Mouse (Mus musculus): ENCODE data around the gene Agbl3.
A peak's percentile ranks its signal among the peaks of the same experiment; 100 is the strongest.

Agbl3 gene

GRCm38 (mm10) chr6:34780231-34780942, at the start of gene Agbl3:
Agbl3 (plus strand) TSS chr6:34780432.
- DNase-seq, result peak; percentile 91 to 94

DNA sequence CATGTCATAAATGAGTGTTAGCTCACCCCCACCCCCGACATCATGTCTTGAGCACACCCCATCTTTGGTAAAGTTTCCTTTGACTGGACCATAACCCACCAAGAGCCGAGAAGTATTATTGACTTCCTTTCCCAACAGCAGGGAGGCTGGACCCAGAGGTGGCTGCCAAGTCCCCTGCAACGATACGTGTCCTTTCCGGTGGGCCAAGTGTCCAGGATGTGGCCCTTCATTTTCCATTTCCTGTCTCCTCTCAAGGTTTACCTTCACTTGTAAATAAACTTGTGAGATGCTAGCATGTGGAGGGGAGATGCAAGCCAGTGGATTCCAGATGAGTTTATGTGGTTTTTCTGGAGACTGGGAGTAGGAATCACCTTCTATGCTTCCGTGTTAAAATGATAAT, 49.2 kb upstream of the Agbl3 start:
- no peak for DNase-seq

GRCm38 (mm10) chr6:34731529-34731928, 48.7 kb upstream of the Agbl3 start:
- DNase-seq, result no peak

GRCm38 (mm10) chr6:34734940-34735695, 45.1 kb upstream of the Agbl3 start:
- no peak for DNase-seq

DNA sequence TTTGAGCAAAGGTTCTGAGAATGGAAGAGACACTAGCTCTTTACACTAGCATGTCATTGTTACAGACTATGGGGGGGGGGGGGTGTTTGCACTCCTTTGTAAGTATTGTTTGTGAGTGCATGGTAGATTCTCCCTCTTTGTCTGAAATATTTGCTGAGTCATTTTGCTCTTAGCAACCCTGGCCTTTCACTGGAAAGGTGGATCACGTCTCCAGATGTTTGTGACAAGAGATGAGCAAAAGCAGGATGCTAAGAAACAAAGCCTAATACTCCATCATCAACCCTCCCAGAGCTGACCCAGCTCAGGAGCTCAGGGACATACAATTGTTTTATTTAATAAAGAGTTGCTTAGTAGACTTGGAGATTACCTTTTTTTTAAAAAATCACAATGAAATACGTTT, 43.3 kb upstream of the Agbl3 start:
- no peak for DNase-seq

- no peak for DNase-seq
Measured at GRCm38 (mm10) chr6:34743946-34744345, 36.3 kb upstream of the Agbl3 start.

DNA sequence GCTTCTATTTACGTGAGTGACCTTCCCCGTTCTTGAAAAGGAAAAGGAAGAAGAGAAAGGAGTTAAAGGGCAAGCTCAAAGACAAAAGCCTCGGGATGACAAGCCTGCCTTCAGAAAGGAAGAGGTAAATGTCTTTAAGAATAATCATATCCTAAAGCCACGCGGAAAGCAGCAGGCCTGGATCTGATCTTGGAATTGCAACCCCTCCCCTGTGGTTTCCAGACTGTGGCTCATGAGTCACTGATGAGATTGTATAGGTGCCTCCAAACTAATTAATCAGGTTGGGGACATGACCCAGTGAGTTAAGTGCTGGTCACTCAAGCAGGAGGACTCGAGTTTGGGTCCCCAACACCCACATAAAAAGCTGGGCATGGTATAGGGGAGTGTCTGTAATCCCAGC, 32.4 kb upstream of the Agbl3 start:
- DNase-seq, result no peak

DNA sequence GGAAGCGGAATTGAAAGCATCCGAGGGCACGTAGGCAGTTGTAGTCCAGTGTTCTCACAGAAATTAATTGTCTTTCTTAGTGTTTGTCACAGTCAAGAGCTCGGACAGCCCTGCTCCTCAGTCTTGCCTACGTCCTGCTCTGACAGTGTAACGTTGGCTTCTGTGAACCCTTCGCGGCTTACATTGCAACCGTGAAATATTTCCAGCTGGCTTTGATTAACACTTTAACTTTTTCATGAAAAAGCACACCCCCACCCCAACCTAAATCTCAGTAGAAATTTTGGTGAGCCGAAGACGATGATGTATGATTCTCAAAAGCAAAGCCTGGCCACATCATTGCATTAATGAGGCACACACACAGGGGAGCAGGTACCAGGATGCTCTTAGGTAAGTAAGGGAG, 31.7 kb upstream of the Agbl3 start:
- DNase-seq, result no peak

DNA sequence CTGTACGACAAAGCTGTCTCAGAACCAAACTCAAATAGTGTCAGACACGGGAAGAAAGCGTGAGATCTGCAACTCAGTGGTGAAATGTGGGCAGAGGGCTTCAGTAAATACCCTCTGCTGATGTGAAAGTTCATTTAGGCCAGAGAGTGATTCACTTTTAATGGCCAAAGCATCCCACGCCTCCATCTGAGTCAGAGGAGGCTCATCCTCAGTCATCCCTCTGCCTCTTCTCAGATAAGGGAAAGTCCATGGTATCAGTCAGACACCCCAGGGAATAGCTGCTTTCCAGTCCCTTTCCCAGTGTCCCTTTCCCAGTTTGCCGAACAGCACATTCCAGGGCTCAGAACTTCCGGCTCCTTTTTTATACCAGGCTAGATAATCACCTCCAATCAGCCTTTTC, 30.7 kb upstream of the Agbl3 start:
- no peak for DNase-seq

DNA sequence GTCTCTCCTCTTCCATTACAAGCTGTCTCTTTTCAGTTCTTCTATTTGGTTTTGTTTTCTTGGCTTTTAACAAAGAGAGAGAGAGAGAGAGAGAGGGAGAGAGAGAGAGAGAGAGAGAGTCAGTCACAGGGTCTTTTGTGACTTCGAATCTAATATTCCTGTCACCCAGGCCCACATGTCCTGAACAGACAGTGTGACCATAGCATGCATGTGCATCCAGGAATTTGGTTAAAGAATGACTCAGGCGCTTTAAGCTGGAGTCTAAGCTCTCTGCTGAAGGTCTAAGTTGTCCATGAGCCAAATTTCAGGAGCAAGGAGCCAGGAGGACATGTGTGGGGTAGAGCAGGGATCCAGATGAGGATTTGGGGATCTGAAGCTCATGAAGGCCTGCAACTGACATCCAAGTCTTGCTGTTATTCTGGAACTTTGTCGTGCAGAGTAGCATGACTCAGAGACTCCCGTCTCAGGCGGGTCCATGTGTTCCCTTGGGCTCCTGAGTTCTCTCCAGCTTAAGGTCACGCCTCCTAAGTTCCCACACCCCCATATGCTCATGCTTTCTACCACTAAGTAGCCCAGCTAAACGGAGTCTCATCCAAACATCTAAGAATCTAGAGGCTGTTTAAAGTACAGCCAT, 29.6 kb upstream of the Agbl3 start:
- DNase-seq, result no peak

GRCm38 (mm10) chr6:34751625-34752024, 28.6 kb upstream of the Agbl3 start:
- no peak for DNase-seq

DNA sequence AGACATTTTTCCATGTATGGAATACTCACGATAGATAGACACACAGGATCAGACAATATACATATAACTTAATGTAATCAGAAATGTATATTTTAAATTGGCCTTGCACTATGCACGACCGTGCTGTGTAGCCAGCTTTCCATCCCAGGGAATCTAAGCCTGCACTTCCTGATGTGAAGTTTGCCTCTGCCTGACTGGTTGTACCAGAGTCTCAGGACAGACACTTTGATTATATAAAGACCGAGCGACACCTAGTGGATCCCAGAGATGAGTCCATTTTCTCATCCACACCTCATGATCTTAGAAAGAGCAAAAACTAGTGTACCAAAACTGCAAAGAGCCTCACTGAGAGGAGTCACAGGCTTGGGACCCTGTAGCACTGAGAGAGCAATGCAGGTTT, 25.8 kb upstream of the Agbl3 start:
- peak; percentile 54 to 65 for DNase-seq

GRCm38 (mm10) chr6:34758340-34758739, 21.9 kb upstream of the Agbl3 start:
- no peak for DNase-seq

- peak in 1 of 2 experiments; percentile 12 for DNase-seq
Measured at GRCm38 (mm10) chr6:34760023-34760422, 20.2 kb upstream of the Agbl3 start.

DNA sequence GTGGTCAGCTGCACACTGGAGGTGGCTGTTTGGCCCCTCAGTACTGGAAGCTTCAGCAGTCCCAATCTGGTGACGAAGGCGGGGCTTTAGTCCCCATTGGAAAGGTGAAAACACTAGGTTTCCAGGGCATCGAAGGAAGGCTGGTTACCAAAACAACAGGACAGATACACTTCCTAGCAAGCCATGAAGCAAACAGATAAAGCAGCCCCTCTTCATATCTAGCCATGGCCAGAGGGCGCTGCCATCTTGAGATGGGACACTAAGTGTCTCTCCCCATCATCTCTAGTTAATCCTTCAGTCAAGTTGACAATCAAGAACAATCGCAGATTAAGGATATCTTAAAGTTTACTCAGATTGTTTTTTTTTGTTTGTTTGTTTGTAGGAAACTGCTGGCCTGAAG, 14.5 kb upstream of the Agbl3 start:
- no peak for DNase-seq

GRCm38 (mm10) chr6:34769984-34770383, 10.2 kb upstream of the Agbl3 start:
- DNase-seq, result no peak

DNA sequence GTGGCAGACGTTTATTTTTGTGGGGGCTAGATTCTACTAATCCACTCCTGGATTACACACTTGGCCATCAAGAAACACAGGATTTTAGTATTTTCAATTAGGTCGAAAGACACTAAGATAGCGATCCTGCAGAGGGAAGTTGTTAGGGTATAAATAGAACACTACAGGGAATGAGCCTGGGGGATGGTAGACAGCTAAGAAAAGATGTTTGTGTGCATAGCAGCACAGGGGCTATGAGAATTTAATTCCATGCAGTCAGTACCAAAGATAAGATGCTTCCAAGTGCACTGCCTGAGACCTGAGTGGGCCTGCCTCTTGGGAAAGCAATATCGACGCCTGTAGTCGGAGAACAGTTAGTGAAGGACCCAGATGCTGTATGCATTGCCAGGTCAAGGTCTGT, 9.7 kb upstream of the Agbl3 start:
- DNase-seq, result no peak

DNA sequence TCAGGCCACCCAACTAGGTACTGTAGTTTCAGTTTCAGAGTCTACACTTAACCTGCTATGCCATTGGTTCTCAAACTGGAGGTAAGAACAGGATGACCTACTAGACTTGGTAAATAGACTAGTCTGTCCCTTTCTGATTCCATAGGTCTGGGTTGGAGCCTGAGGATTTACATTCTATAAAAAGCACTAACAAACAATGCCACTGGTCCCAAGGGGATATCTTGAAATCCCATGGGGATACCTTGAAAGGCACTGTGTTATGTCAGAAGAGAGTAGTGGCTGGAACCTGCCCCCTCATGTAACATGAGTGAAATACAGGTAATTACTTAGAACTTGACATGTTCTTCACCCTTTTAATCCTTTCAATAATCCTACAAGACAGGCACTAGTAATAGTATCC, 3.8 kb upstream of the Agbl3 start:
- DNase-seq, result no peak

DNA sequence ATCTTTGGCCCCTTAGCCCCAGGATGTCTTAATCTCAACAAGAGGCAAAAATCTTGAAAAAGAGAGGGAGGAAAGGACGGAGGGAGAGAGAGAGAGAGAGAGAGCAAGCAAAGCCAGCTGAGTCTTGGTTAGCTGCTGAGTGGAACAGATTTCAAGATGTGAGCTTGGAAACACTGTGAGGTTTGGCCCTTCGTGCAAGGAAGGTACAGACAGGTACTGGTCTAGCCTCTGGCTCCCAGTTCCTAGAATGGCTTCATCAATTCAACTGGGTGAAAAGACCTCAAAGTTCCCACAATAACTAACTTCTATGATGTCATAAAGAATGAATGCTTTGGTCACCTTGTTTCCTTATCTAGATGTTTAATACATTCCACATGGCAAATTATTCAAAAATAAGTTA, 3.1 kb upstream of the Agbl3 start:
- no peak for DNase-seq

DNA sequence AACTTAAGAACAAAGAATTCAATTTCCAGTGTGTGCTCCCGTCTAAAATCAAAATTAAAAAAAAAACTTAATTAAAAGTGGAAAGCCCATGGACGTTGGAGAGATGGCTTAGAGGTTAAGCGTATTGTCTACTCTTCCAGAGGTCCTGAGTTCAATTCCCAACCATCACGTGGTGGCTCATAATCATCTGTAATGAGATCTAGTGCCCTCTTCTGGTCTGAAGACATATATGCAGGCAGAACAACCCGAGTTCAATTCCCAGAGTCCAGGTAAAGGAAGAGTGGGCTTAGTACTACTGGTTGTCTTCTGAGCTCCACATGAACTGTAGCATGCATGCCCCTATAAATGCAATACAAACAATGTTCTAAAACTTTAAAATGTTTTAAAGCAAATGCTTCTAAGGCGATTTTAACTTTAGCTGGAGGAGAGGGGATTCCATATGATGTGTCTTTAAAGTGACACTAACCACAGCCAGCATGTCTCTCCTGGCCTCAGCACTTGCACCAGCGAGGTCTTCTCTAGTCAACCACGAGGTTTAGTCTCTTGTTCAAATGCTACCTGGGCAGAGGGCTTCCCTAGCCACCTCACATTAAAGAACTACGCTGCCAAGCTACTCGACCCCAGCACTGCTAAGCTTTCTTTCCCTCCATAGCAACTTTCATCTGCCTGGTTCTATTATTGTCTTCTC, 2.1 kb upstream of the Agbl3 start:
- DNase-seq, result no peak

- DNase-seq, result no peak
Measured at GRCm38 (mm10) chr6:34780943-34781289, 684 bp downstream of the Agbl3 start.

GRCm38 (mm10) chr6:34782493-34782892, 2.3 kb downstream of the Agbl3 start:
- no peak for DNase-seq

DNA sequence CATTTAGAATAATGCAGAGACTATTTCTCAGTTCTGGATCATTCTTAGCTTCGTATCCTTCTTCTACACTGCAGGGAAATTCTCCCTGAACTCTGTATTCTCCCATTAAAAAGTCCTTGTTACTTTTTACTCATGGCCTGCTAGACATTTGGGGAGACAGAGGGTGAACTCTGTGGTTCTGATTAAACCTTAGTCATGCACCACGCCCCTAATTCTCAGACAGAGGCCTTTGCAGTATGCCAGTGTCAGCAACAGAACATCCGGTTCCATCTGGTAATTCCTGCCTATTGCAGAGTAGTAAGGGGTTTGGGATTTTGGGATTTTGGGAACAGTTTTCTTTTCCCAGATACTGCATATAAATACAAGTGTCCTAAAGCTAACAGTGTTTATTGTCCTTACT, 16.6 kb downstream of the Agbl3 start:
- no peak for DNase-seq

GRCm38 (mm10) chr6:34797887-34798286, 17.7 kb downstream of the Agbl3 start:
- no peak for DNase-seq
